Comparison of ENCODE assay signal across 8 mouse cellular contexts in the genomic region with DNA sequence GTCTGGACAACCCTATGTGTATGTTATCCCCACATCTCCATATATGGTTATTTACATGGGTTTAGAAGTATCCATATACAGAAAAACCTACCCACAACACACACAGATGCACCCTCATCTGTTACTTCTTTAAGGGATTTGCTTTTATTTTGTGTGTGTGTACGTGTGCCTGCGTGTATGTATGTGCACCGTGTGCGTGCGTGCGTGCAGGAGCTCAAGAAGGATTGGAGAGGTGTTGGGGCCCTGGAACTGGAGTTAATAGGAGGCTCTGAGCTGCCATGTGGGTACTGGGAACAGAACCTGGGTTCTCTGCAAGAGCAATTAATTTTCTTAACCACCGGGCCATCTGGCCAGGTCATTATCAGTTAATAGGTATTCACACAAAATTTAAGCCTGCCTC. TPM values are rescaled to one million over a fixed set of nuclear protein-coding genes. Genes with fewer than 3 reads are reported as not detected.
DNase-seq lines count a peak whose midpoint lies in the region; ATAC-seq and TF ChIP-seq lines count a peak whose summit lies in the region.

No protein-coding gene starts in this region.

- peak overlapping the region; percentile 56 for H3K4me3 ChIP-seq in lung, embryonic 15.5 days
- H3K4me3 ChIP-seq in embryonic fibroblast, embryonic 13.5 days (ENCODE audit: insufficient read depth, low read length): peak overlapping the region; percentile 66
- H3K4me3 ChIP-seq in limb, embryonic 10.5 days: peak overlapping the region; percentile 62
- H3K4me3 ChIP-seq in olfactory bulb, adult 2 months (ENCODE audit: insufficient read depth, low read depth, low read length): peak overlapping the region; percentile 40

- peaks cover 19% of the 10 kb centered on the region for H3K36me3 ChIP-seq in lung, embryonic 15.5 days
- H3K36me3 ChIP-seq in limb, embryonic 10.5 days: peaks cover 38% of the 10 kb centered on the region

- TF ChIP-seq POLR2A in embryonic fibroblast, embryonic 13.5 days (IDR thresholded peaks at IDR 0.05; ENCODE audit: low read depth, low read length): no peak
- TF ChIP-seq POLR2A in olfactory bulb, adult 2 months (IDR thresholded peaks at IDR 0.05; ENCODE audit: insufficient read depth, low read depth, low read length): no peak

- H3K9me3 ChIP-seq in lung, embryonic 15.5 days: no peaks in the 10 kb centered on the region
- H3K9me3 ChIP-seq in limb, embryonic 10.5 days (replicated peaks): no peaks in the 10 kb centered on the region

- DNase-seq in lung, postnatal 36 days: no peak
- DNase-seq in limb, embryonic 10.5 days (ENCODE audit: low spot score): no peak
- no peak for DNase-seq in spleen, adult 12 weeks (ENCODE audit: low spot score)
- DNase-seq in testis, postnatal 14 days (ENCODE audit: low spot score): no peak
- no peak for DNase-seq in spleen, postnatal 4 days (ENCODE audit: low spot score in 2 of 2)

- no peak for ATAC-seq in lung, embryonic 15.5 days (ENCODE audit: borderline replicate concordance, extremely low read depth, low FRiP score, low TSS enrichment)

- peak overlapping the region; percentile 67 for H3K9ac ChIP-seq in lung, embryonic 15.5 days

- no peak for TF ChIP-seq CTCF in embryonic fibroblast, embryonic 13.5 days (IDR thresholded peaks at IDR 0.05; ENCODE audit: borderline replicate concordance, insufficient read depth, low read length)
- TF ChIP-seq CTCF in olfactory bulb, adult 2 months (IDR thresholded peaks at IDR 0.05; ENCODE audit: insufficient read depth, low read depth, low read length): no peak

- H3K27ac ChIP-seq in lung, embryonic 15.5 days: no peak overlapping the region
- H3K27ac ChIP-seq in embryonic fibroblast, embryonic 13.5 days (ENCODE audit: insufficient read depth, low read length): no peak overlapping the region
- H3K27ac ChIP-seq in limb, embryonic 10.5 days: peak overlapping the region; percentile 84
- H3K27ac ChIP-seq in olfactory bulb, adult 2 months (ENCODE audit: insufficient read depth, low read depth, low read length): no peak overlapping the region

- 64% methylated on average over 7 of the region's 7 CpGs for WGBS in lung, embryonic 15.5 days
- 82% methylated on average over 7 of the region's 7 CpGs for WGBS in limb, embryonic 10.5 days
- WGBS in olfactory bulb, adult 2 months: 56% methylated on average over 7 of the region's 7 CpGs

- no peaks in the 10 kb centered on the region for H3K27me3 ChIP-seq in lung, embryonic 15.5 days
- no peaks in the 10 kb centered on the region for H3K27me3 ChIP-seq in limb, embryonic 10.5 days (ENCODE audit: low read depth, poor library complexity, severe bottlenecking)

- peak overlapping the region; percentile 60 for H3K4me2 ChIP-seq in lung, embryonic 15.5 days

- H3K4me1 ChIP-seq in lung, embryonic 15.5 days: peaks cover 8% of the 10 kb centered on the region
- H3K4me1 ChIP-seq in embryonic fibroblast, embryonic 13.5 days (ENCODE audit: control insufficient read depth, insufficient read depth, low read length): no peaks in the 10 kb centered on the region
- H3K4me1 ChIP-seq in limb, embryonic 10.5 days: peaks cover 17% of the 10 kb centered on the region
- H3K4me1 ChIP-seq in olfactory bulb, adult 2 months (ENCODE audit: control insufficient read depth, insufficient read depth, low read length): peaks cover 5% of the 10 kb centered on the region

RNA-seq across cellular contexts. Expression of gene Mrps21, which starts 0.7 kb away (rescaled TPM):
- polyA plus RNA-seq in lung, embryonic 15.5 days (2015; fragmentation: Nextera tagmentation; extraction: Ambion mirVana): 305 and 336 TPM in 2 replicates
- polyA plus RNA-seq in embryonic fibroblast, embryonic 13.5 days (2011; ENCODE audit: insufficient read length, low read depth, missing spikeins): 171 and 236 TPM in 2 replicates
- polyA plus RNA-seq in limb, embryonic 10.5 days (2016; fragmentation: Nextera tagmentation; extraction: Ambion mirVana): 357 and 376 TPM in 2 replicates
- polyA plus RNA-seq in olfactory bulb, adult 2 months (2012; ENCODE audit: insufficient read depth, insufficient read length, low replicate concordance, missing spikeins): not detected in 2 replicates

RNA-seq across cellular contexts. Expression of gene Ciart, which starts 10.0 kb away (rescaled TPM):
- polyA plus RNA-seq in lung, embryonic 15.5 days (2015; fragmentation: Nextera tagmentation; extraction: Ambion mirVana): 4.9 and 5.2 TPM in 2 replicates
- polyA plus RNA-seq in embryonic fibroblast, embryonic 13.5 days (2011; ENCODE audit: insufficient read length, low read depth, missing spikeins): 4.3 and 7.8 TPM in 2 replicates
- 8.8 and 10.5 TPM in 2 replicates for polyA plus RNA-seq in limb, embryonic 10.5 days (2016; fragmentation: Nextera tagmentation; extraction: Ambion mirVana)
- not detected in 2 replicates for polyA plus RNA-seq in olfactory bulb, adult 2 months (2012; ENCODE audit: insufficient read depth, insufficient read length, low replicate concordance, missing spikeins)

RNA-seq across cellular contexts. Expression of gene Prpf3, which starts 16.4 kb away (rescaled TPM):
- polyA plus RNA-seq in lung, embryonic 15.5 days (2015; fragmentation: Nextera tagmentation; extraction: Ambion mirVana): 49.3 and 51.0 TPM in 2 replicates
- polyA plus RNA-seq in embryonic fibroblast, embryonic 13.5 days (2011; ENCODE audit: insufficient read length, low read depth, missing spikeins): 37.4 and 37.7 TPM in 2 replicates
- polyA plus RNA-seq in limb, embryonic 10.5 days (2016; fragmentation: Nextera tagmentation; extraction: Ambion mirVana): 73.6 and 77.1 TPM in 2 replicates
- 314 TPM in 1 of 2 replicates, not detected in the other for polyA plus RNA-seq in olfactory bulb, adult 2 months (2012; ENCODE audit: insufficient read depth, insufficient read length, low replicate concordance, missing spikeins)

RNA-seq across cellular contexts. Expression of gene BC028528, which starts 19.8 kb away (rescaled TPM):
- 69.8 and 76.9 TPM in 2 replicates for polyA plus RNA-seq in lung, embryonic 15.5 days (2015; fragmentation: Nextera tagmentation; extraction: Ambion mirVana)
- polyA plus RNA-seq in embryonic fibroblast, embryonic 13.5 days (2011; ENCODE audit: insufficient read length, low read depth, missing spikeins): 18.7 and 23.6 TPM in 2 replicates
- polyA plus RNA-seq in limb, embryonic 10.5 days (2016; fragmentation: Nextera tagmentation; extraction: Ambion mirVana): 7.9 and 11.4 TPM in 2 replicates
- not detected in 2 replicates for polyA plus RNA-seq in olfactory bulb, adult 2 months (2012; ENCODE audit: insufficient read depth, insufficient read length, low replicate concordance, missing spikeins)

RNA-seq across cellular contexts. Expression of gene Aph1a, which starts 21.7 kb away (rescaled TPM):
- polyA plus RNA-seq in lung, embryonic 15.5 days (2015; fragmentation: Nextera tagmentation; extraction: Ambion mirVana): 37.9 and 47.4 TPM in 2 replicates
- polyA plus RNA-seq in embryonic fibroblast, embryonic 13.5 days (2011; ENCODE audit: insufficient read length, low read depth, missing spikeins): 63.3 and 79.1 TPM in 2 replicates
- 24.3 and 24.5 TPM in 2 replicates for polyA plus RNA-seq in limb, embryonic 10.5 days (2016; fragmentation: Nextera tagmentation; extraction: Ambion mirVana)
- not detected in 2 replicates for polyA plus RNA-seq in olfactory bulb, adult 2 months (2012; ENCODE audit: insufficient read depth, insufficient read length, low replicate concordance, missing spikeins)
